Mouse (Mus musculus) brain, embryonic 14.5 days (tissue): ENCODE measurements around the gene Zkscan17.

Source experiments
- CTCF ChIP-seq: fragments of 200-500 bp; IDR thresholded peaks from 2 replicates; pipeline ENCODE4 v1.5.1; 2012; ENCODE audit warnings: inconsistent platforms, mild to moderate bottlenecking, moderate library complexity, borderline replicate concordance; ENCODE audit not compliant: insufficient read depth, insufficient read length; ENCODE audit errors: extremely low read depth
- POLR2A ChIP-seq: fragments of 200-500 bp; IDR thresholded peaks from 2 replicates; pipeline ENCODE4 v1.6.1; 2012; ENCODE audit warnings: mild to moderate bottlenecking, inconsistent platforms, borderline replicate concordance; ENCODE audit not compliant: poor library complexity, insufficient read depth, insufficient read length, severe bottlenecking; ENCODE audit errors: extremely low read depth

DNA sequence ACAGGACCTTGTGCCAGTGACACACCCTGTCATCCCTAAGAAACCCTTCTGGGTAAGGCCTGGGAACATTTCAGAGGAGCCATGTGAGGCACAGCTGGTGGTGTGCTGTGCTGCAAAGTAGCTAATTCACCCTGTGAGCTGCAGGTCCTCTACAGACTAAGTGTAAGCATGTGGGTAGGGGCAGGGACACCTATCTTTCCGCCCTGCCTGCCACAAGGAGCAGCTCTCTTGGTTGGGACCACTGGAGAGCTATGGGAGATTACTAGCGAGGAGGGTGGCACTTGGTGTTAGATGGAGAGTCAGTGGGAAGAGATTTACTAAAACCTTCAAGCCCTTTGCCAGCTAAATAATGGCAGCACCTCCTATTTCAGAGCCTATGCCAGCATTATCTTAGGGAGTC lies 69.7 kb downstream of the Zkscan17 start:
- TF ChIP-seq POLR2A (no peak), CTCF (no peak)
